Mouse (Mus musculus) hindbrain, embryonic 16.5 days (tissue): Measurements from ENCODE around the gene Nono. TPM values are rescaled to one million over a fixed set of nuclear protein-coding genes. Genes with fewer than 3 reads are reported as not detected.
A peak's percentile ranks its signal among the peaks of the same experiment; 100 is the strongest.
"Not testable (repeated sequence)": the region's sequence is repeated elsewhere in the genome, so short reads cannot be mapped to it uniquely, and the experiment has no call there.

ENCODE experiments used
- ATAC-seq: fragments of 200-750 bp; cut with Nextera tagmentation; 2 replicates; pipeline ENCODE4 v1.8.0; 2017; ENCODE audit warnings: moderate TSS enrichment, moderate library complexity
- H3K27ac ChIP-seq: fragments of 300-500 bp; sonication (generic); 2 replicates; pipeline ENCODE4 v1.5.1; 2014; ENCODE audit warnings: low read depth, mild to moderate bottlenecking, control low read depth, low read length, moderate library complexity
- H3K27me3 ChIP-seq: fragments of 300-500 bp; sonication (generic); replicated peaks from 2 replicates; pipeline ENCODE4 v1.6.1; 2014; ENCODE audit warnings: low read length; ENCODE audit not compliant: control insufficient read depth, insufficient read depth
- H3K36me3 ChIP-seq: fragments of 300-500 bp; sonication (generic); 2 replicates; pipeline ENCODE4 v1.6.1; 2014; ENCODE audit warnings: mild to moderate bottlenecking, low read length, moderate library complexity, mixed read lengths; ENCODE audit not compliant: control insufficient read depth, insufficient read depth
- H3K4me1 ChIP-seq: fragments of 300-500 bp; sonication (generic); 2 replicates; pipeline ENCODE4 v1.6.1; 2014; ENCODE audit warnings: low read depth, low read length; ENCODE audit not compliant: control insufficient read depth, insufficient read depth
- H3K4me2 ChIP-seq: fragments of 300-500 bp; sonication (generic); 2 replicates; pipeline ENCODE4 v1.6.1; 2014; ENCODE audit warnings: mild to moderate bottlenecking, low read length, control low read depth, moderate library complexity
- H3K4me3 ChIP-seq: fragments of 300-500 bp; sonication (generic); 2 replicates; pipeline ENCODE4 v1.5.1; 2014; ENCODE audit warnings: mild to moderate bottlenecking, low read length, control low read depth, moderate library complexity
- H3K9ac ChIP-seq: fragments of 300-500 bp; sonication (generic); 2 replicates; pipeline ENCODE4 v1.6.1; 2014; ENCODE audit warnings: low read depth, mild to moderate bottlenecking, control low read depth, low read length, moderate library complexity
- H3K9me3 ChIP-seq: fragments of 300-500 bp; sonication (generic); 2 replicates; pipeline ENCODE4 v1.6.1; 2014; ENCODE audit warnings: mild to moderate bottlenecking, low read length, moderate library complexity; ENCODE audit not compliant: control insufficient read depth
- WGBS: fragments of 180-500 bp; shearing (Covaris S2); extraction: QIAGEN DNeasy Blood & Tissue Kit; methylation state at CpG from one replicate; pipeline ENCODE4 v1.1.7; 2014; 5-methylcytosine and 5-hydroxymethylcytosine counted together
- polyA plus RNA-seq: library from polyadenylated mRNA; unstranded; fragments of >200 nt; fragmentation: Nextera tagmentation; extraction: Ambion mirVana; gene quantifications from 2 replicates; pipeline ENCODE4 v1.2.1, GENCODE M21; 2015

The Nono gene
- polyA plus RNA-seq, 1 experiment from 2014 or later, result 256 TPM

GRCm38 (mm10) chrX:101451147-101451546, 22.0 kb downstream of the Nono start:
- no peak for ATAC-seq
- Histone ChIP-seq H3K4me1 (no peaks in the 10 kb centered on the region), H3K9ac (no peak overlapping the region), H3K27ac (no peak overlapping the region), H3K36me3 (peaks cover 3% of the 10 kb centered on the region), H3K9me3 (no peaks in the 10 kb centered on the region), H3K27me3 (no peaks in the 10 kb centered on the region), H3K4me3 (no peak overlapping the region), H3K4me2 (no peak overlapping the region)
- 67% methylated on average over 1 of the region's 1 CpGs for WGBS

DNA sequence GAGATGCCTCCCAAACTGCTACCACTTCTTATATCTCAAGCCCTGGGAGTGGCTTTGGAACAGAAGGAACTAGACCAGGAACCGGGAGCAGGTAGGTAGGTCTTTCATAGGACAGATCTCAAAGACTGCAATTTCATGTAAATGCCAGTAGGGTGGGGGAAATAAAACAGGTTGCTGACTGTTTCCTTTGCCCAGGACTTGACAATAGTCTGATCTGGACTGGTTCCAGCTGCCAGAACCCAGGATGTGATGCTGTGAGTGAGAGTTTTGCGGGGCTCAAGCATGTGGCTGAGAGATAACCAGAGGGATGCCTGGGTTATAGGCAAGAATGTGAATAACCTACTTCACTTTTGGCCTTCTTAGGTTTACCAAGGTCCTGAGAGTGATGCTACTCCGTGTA, 22.5 kb downstream of the Nono start:
- Histone ChIP-seq H3K36me3 (peaks cover 3% of the 10 kb centered on the region), H3K4me3 (no peak overlapping the region), H3K27me3 (no peaks in the 10 kb centered on the region), H3K4me1 (no peaks in the 10 kb centered on the region), H3K9me3 (no peaks in the 10 kb centered on the region), H3K27ac (no peak overlapping the region), H3K4me2 (no peak overlapping the region), H3K9ac (no peak overlapping the region)
- 95% methylated on average over 3 of the region's 3 CpGs for WGBS
- no peak for ATAC-seq

DNA sequence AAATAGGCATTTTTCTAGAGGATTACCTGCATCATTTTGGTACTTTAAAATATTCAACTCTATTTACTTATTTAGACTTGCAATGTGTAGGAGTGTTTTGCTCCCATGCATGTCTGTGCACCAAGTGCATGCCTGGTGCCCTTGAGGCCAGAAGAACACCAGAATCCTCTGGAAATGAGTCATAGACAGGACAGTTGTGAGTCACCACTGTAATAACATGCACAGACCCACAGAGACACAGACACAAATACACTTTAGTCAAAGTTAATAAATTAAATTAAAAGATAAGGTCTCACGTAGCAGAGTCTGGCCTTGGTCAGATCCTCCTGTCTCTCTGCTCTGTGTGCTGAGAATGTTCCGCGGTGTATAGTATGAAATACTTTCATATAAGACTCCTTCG, 43.1 kb downstream of the Nono start:
- WGBS, result 94% methylated on average over 4 of the region's 4 CpGs
- H3K9me3 ChIP-seq, result no peaks in the 10 kb centered on the region
- H3K4me2 ChIP-seq, result no peak overlapping the region
- no peaks in the 10 kb centered on the region for H3K27me3 ChIP-seq
- no peaks in the 10 kb centered on the region for H3K4me1 ChIP-seq
- no peaks in the 10 kb centered on the region for H3K36me3 ChIP-seq
- no peak overlapping the region for H3K4me3 ChIP-seq
- ATAC-seq, result no peak
- no peak overlapping the region for H3K9ac ChIP-seq
- no peak overlapping the region for H3K27ac ChIP-seq

DNA sequence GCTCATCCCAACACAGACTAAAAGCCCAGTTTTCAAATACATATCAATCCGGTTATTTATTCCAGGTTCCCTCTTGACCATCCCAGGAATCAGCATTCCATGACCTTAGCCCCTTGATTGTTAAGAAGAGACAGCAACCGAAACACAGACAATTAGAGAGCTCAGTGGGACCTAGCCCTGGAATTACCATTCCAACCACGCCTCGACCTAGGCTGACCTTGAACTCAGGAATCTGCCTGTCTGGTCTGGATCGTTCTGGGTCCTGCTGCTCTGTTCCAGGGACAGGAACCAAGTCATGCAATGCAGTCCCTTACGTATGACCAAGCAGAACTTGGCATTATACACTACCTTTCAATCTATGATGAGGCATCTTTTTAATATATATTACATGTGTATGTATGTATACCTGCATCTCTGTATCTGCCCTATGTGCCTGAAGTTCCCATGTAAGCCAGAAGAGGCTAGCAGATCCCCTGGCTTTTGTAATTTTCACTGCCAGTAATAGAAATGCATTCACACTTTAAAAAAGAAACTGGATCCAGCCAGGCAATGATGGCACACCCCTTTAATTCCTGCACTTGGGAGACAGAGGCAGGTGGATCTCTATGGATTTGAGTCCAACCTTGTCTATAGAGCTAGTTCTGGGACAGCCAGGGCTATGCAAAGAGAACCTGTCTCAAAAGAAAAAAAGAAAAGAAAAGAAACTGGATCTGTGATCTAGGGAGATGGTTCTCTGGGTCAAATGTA, 52.7 kb downstream of the Nono start:
- WGBS, result 77% methylated on average over 6 of the region's 6 CpGs
- ATAC-seq, result no peak

GRCm38 (mm10) chrX:101486487-101487152, 57.5 kb downstream of the Nono start:
- not testable (repeated sequence) for H3K4me1 ChIP-seq, H3K36me3 ChIP-seq, H3K9ac ChIP-seq, H3K4me3 ChIP-seq, H3K27ac ChIP-seq, H3K9me3 ChIP-seq, H3K27me3 ChIP-seq, H3K4me2 ChIP-seq
- peak; percentile 56; the same call in 1 of the 2 replicates for ATAC-seq
- WGBS, result 27% methylated on average over 10 of the region's 12 CpGs

More for the DNA sequence above, 52.7 kb downstream of the Nono start:
- H3K9ac ChIP-seq, result no peak overlapping the region
- H3K4me1 ChIP-seq, result no peaks in the 10 kb centered on the region
- no peaks in the 10 kb centered on the region for H3K9me3 ChIP-seq
- H3K4me2 ChIP-seq, result no peak overlapping the region
- no peak overlapping the region for H3K27ac ChIP-seq
- no peak overlapping the region for H3K4me3 ChIP-seq
- no peaks in the 10 kb centered on the region for H3K27me3 ChIP-seq
- no peaks in the 10 kb centered on the region for H3K36me3 ChIP-seq

Other genes with a start within 250 kb of the Nono start
- 43.3 and 52.5 TPM in 2 replicates for gene Snx12, start 206.8 kb upstream of the Nono start, polyA plus RNA-seq
- gene Foxo4, start 174.8 kb upstream of the Nono start, polyA plus RNA-seq, result 0.70 and 1.1 TPM in 2 replicates
- not detected in 2 replicates for gene Gm614, start 165.3 kb upstream of the Nono start, polyA plus RNA-seq
- gene Il2rg, start 161.1 kb upstream of the Nono start, polyA plus RNA-seq, result 6.8 and 7.9 TPM in 2 replicates
- not detected in 2 replicates for gene Gm20489, start 160.3 kb upstream of the Nono start, polyA plus RNA-seq
- 17.6 and 25.2 TPM in 2 replicates for gene Med12, start 155.3 kb upstream of the Nono start, polyA plus RNA-seq
- 88.0 and 92.3 TPM in 2 replicates for gene Nlgn3, start 130.2 kb upstream of the Nono start, polyA plus RNA-seq
- 1.3 and 2.2 TPM in 2 replicates for gene Gjb1, start 52.9 kb upstream of the Nono start, polyA plus RNA-seq
- 90.6 and 91.5 TPM in 2 replicates for gene Zmym3, start 8.5 kb upstream of the Nono start, polyA plus RNA-seq
- gene Itgb1bp2, start 19.8 kb downstream of the Nono start, polyA plus RNA-seq, result 0.78 and 7.2 TPM in 2 replicates
- 11.4 and 16.3 TPM in 2 replicates for gene Taf1, start 103.4 kb downstream of the Nono start, polyA plus RNA-seq
- 157 and 186 TPM in 2 replicates for gene Ogt, start 210.7 kb downstream of the Nono start, polyA plus RNA-seq